Mouse (Mus musculus) E14TG2a.4 (cell line): ENCODE results near the gene Xrcc1.

ENCODE experiments used
- CTCF ChIP-seq: conservative IDR thresholded peaks from 2 replicates; pipeline ENCODE4 v1.5.1; 2014; ENCODE audit warnings: low read length
- NANOG ChIP-seq: IDR thresholded peaks from 2 replicates; pipeline ENCODE4 v1.6.1; 2014; ENCODE audit warnings: borderline replicate concordance, low read length, mixed read lengths

DNA sequence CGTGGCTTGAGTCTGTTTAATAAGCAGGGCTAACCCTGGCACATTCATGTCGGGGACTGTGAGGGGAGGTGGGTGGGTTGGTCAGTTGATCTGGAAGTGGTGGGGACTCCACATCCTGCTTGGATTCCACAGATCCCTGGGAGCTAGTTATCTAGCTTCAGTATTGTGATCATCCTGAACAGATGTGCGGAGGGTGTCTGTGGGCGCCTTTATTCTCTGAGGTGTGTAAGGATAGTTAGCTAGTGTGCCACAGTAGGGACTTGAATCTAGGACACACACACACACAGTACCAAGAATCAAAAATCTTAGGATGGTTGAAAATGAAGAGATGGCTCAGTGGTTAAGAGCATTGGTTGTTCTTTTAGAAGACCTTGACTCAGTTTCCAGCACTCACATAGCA, 22.4 kb downstream of the Xrcc1 start:
- TF ChIP-seq CTCF: no peak
- TF ChIP-seq NANOG: no peak
